Mouse (Mus musculus) left cerebral cortex, adult 18-20 months (tissue): ENCODE measurements at regions not wholly inside any gene's neighbourhood (a gene's known extent, or its start where the extent isn't known, plus 50 kb on each side); places are given as distances from the start of the nearest gene placed in this dataset.

ENCODE experiments used
- DNase-seq, 2 experiments: peaks; one replicate each; pipeline ENCODE4 v3.0.0; 2021 to 2022; ENCODE audit warnings: low spot score in 2 of 2, mixed read lengths in 1 of 2

GRCm38 (mm10) chr11:112667311-112667710 is 114.7 kb upstream of the Sox9 start:
- DNase-seq, result no peak

DNA sequence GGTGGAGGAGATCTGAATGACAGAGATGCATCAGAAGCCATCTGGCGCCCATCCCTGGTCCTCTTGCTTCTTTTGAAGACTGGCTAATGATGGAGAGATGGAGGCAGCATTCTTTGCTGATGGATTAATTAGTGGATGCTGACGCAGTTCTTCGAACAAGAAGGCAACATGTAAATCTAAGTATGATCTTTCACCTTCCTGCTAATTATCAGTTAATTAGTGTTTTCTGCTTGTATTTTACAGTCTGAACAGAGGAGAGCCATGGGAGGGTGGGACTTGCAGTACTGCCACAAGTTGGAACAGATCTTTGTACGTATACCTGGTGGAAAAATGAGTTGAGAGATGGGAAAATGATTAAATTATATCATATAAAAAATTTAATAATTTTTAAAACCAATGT is 109.9 kb upstream of the Sox9 start:
- DNase-seq, result no peak

GRCm38 (mm10) chr11:112690047-112690446 is 92.0 kb upstream of the Sox9 start:
- no peak for DNase-seq

GRCm38 (mm10) chr11:112706091-112706490 is 75.9 kb upstream of the Sox9 start:
- no peak for DNase-seq

GRCm38 (mm10) chr11:112708119-112708730 is 73.8 kb upstream of the Sox9 start:
- DNase-seq, result no peak

DNA sequence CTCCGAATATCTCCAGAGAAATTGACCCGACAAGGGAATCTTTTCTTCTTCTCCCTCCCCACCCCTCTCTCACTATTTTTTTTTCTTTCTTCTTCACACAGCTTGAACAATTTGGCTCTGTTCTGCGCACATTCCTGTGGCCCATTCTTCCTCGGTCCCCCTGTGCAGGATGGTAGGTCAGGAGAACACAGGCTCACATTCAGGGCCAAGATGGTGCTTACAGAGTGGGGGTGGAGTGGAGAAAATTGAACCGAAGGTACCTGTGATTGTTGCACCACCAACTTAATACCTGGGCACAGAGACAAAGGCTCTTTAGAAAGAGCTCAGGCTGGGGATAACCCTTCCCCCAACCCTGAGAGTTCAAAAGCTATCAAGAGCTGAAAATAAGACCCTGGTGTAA is 70.4 kb upstream of the Sox9 start:
- no peak for DNase-seq

- DNase-seq, result no peak
These were observed 63.5 kb upstream of the Sox9 start for GRCm38 (mm10) chr11:112718547-112718946.

GRCm38 (mm10) chr11:112720652-112721051 is 61.4 kb upstream of the Sox9 start:
- no peak for DNase-seq

- no peak for DNase-seq
These were observed 59.1 kb upstream of the Sox9 start for GRCm38 (mm10) chr11:112722936-112723335.

DNA sequence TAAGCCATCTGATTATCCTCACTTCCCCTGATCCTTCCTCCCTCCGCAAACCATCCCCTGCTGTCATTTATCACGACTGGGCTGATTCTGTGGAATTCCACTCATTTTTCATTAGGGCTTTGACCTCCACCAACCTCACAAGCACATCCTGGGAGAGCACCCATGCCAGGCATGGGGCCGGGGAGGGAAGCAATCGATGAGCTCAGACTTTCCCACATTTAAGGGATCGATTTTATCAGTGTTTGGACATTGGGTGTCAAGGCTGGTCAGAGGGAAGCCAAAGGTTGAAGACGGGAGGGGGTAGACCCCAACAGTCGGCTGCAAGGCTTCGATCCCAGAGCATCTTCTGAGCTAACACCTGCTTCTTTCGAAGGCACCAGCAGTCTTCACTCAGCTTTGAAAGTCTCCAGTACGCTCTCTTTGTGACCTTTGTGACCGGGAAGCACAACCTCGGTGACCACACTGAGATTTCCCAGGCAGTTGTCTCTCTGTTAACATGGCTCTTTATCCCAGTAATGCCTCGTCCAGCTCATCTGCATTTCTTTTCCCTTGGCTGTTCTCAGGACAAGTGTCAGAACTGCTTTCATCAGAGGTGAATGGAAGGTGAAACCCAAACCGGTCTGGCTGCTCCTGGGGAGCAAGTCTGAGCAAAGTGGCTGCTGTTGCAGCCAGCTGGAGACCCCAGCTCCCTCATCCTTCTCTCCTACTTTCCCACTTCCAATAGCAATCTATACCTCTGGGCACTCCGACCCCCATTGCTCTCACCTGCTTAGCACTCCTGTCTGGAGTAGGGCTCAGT is 53.7 kb upstream of the Sox9 start:
- no peak for DNase-seq
